Mouse (Mus musculus) left cerebral cortex, adult 18-20 months (tissue): ENCODE data around the gene Atp5g2. TPM values are rescaled to one million over a fixed set of nuclear protein-coding genes. Genes with fewer than 3 reads are reported as not detected.

Experiments
- DNase-seq, 2 experiments: peaks; one replicate each; pipeline ENCODE4 v3.0.0; 2021 to 2022; ENCODE audit warnings: low spot score in 2 of 2, mixed read lengths in 1 of 2
- long read RNA-seq, 2 experiments: library from polyadenylated mRNA; stranded (forward); transcript quantifications; one replicate each; pipeline ENCODE4 v2.0.0; 2021
- total RNA-seq, 2 experiments: library from RNA; stranded (reverse); gene quantifications; 2 replicates each; pipeline ENCODE4 v1.2.3; 2021

Atp5g2 gene
- total RNA-seq, result 10 to 100 TPM in 1 of 2 experiments, 1 to 10 TPM in 1; 7.8 to 11.6 TPM
- long read RNA-seq, experiment 1, transcript Atp5g2-202 (5 exons, 731 nt), result major isoform, 31 of 49 reads
- long read RNA-seq, experiment 1, partial matches to known transcripts, result 0 of 49 reads
- long read RNA-seq, experiment 1, other reads (novel, unspliced or antisense), result 17 of 49 reads
- long read RNA-seq, experiment 2, transcript Atp5g2-202 (5 exons, 731 nt), result major isoform, 21 of 47 reads
- long read RNA-seq, experiment 2, partial matches to known transcripts, result 1 of 47 reads
- long read RNA-seq, experiment 2, other reads (novel, unspliced or antisense), result 24 of 47 reads

DNA sequence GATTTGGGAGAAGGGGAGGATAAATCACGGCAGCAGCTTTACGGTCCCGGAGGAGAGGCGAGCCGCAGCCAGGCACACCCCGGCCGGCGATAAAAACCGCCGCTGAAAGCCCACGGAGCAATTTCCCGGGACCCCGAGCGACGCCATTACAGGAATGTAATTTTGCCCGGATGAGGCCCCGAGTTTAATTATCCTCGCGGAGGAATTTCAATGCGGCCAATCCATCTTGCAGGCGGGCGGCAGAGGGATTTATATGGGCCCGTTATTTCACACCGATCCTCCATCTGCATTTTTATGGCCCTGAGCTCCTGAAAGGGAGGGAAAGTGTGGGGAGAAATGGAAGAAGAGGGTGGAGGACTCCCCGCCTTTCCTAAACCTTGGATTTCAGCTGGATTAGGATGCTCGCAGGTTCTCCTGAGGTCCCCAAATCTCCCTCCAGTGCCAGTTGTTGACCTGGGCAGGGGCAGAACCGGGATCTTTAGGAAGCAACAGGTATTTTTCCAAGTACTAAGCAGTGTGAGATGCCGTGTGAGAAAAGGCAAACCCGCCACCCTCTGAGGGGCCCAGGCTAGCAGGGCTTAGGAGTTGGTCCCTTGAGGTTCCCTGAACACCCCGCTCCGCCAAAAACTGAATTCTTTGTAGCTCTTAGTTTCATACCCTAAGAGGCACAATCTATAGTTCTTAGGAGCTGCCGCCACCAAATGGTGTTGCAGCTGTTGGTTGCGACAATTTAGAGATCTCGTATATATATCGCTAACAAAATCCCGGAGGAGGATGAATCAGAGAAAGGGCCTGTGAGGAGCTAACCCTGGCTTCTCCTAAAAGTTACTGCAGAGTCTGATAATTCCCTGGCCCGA lies at the start of gene Atp5g2:
TSS of gene Atp5g2 (minus strand) at position 138 of the 857 bp plus-strand sequence.
- peak; percentile 23 to 35 for DNase-seq

- DNase-seq, result no peak
Measured at GRCm38 (mm10) chr15:102721016-102721898, 49.1 kb upstream of the Atp5g2 start.

GRCm38 (mm10) chr15:102716132-102716531 lies 44.0 kb upstream of the Atp5g2 start:
- DNase-seq, result no peak

DNA sequence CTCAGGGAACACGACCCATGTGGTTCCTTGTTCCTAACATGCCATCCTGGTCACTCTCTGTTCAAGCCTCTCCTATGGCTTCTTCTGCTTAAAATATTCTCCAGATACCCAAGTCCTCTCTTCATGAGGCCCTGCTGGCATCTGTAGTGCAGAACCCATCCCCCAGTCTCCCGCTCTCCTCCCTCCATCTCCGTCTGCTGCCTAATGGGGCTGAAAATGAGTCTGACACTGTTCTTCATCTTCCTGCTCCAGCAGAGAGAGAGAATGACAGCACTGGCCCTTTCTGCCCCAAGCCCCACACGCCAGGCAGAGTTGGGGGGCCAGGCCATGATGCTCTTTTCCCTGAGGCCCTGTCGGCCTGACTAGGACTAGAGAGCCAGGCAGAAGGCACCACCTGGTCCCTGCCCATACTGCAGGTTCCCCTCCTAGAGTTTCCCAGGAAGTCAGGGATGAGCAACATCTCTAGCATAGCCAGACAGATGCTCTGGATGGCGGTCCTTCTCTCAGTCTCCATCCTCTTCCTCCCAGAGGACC lies 35.7 kb upstream of the Atp5g2 start:
- DNase-seq, result no peak

- no peak for DNase-seq
Measured at GRCm38 (mm10) chr15:102705923-102706503, 33.9 kb upstream of the Atp5g2 start.

- DNase-seq, result no peak
Measured at GRCm38 (mm10) chr15:102705226-102705894, 33.2 kb upstream of the Atp5g2 start.

- no peak for DNase-seq
Measured at GRCm38 (mm10) chr15:102704806-102705205, 32.7 kb upstream of the Atp5g2 start.

GRCm38 (mm10) chr15:102702972-102703371 lies 30.8 kb upstream of the Atp5g2 start:
- no peak for DNase-seq

DNA sequence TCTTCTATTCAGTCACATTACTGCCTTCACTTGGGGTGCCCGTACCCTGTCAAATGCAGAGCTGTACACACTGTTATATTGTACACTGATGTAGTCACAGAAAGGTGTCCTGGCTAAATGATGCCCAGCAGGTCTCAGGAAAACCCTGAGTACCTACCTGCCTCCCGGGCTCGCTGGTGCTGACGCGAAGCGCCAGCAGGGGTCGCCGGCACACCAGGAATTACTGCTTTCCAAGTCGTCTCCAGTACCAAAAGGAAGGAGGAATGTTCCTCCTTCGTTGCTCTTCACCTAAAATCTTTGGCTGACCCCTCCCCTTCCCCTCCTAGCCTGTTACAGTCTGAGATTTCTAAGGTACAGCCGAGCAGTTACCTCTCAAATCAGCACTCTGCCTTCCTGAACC lies 26.0 kb upstream of the Atp5g2 start:
- DNase-seq, result peak; percentile 89 to 92

- DNase-seq, result no peak
Measured at GRCm38 (mm10) chr15:102696899-102697298, 24.7 kb upstream of the Atp5g2 start.

DNA sequence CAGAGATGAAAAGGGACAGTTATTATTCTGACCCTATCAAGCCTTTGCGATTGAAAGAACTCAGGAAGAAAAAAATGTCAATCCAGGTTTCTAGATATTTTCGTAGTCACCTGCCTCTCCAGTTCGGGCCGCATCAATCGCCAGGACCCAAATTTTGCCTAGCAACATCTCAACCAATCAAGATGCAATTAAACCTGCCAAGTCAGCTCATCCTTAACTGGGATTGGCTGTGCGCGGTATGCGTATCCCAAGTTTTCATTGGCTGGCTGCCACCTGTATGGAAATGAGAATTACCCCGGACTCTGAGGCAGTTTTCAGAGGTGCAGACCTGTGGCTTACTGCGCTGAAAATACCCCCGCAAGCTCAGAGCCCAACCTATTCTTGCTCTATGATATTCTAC lies 21.4 kb upstream of the Atp5g2 start:
- peak; percentile 81 for DNase-seq

- peak; percentile 65 to 69 for DNase-seq
Measured at GRCm38 (mm10) chr15:102692991-102693411, 20.8 kb upstream of the Atp5g2 start.

DNA sequence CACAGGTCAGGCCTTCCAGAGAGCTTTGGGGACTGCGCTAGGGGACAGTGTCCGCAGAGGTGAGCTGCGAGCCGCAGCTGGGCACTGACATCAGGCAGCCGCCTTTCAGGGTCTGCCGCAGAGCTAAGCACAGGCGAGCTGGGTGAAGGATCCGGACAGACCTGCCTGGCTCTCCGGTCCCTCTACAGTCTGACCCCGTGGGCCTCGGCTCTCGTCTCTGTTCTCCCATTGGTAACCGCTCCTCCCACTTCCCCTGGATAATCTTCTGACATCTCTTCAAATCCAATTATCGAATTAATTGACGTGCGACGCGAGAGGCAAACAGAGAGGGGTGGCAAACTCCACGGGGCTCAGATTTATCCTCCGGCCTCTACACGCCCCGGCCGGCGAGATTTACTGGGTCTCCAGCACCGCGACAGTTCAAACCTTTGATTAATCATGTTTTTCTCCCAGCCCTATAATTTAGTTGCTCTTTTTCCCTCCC lies 20.2 kb upstream of the Atp5g2 start:
- DNase-seq, result no peak

DNA sequence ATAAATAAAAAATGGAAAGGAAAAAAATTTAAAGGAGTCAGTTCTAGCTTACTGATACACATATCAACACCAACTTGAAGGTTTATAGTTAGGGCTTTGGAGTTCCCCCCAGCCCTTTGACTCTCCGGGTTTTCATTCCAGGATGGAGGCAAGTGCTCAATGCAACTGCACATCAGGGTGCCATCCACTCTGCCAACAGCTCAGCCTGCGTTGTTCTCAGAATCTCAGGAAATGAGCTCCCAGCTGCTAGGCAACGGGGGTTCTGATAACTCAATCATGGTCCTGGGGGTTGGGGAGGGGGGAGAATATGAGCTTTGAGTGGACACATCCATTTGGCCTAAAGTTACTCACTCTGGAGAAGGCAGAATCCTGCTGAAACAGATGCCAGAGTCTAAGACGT lies 13.6 kb upstream of the Atp5g2 start:
- no peak for DNase-seq

GRCm38 (mm10) chr15:102683670-102684069 lies 11.5 kb upstream of the Atp5g2 start:
- no peak for DNase-seq

DNA sequence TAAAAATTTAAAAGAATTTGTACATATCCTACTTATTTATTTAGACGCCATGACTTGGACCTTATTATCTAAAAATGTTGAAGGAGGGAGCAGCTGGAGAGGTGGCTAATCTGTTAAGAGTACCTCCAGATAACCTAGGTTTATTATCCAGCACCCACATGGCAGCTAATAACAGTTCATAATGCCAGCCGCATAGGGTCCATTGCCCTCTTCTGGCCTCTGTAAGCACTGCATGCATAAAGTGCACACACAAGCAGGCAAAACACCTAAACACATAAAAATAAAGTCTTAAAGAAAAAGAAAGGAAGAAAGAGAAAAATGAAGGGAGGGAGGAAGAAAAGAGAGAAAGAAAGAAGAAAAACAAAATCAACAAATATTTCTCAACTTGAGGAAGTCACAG lies 4.2 kb upstream of the Atp5g2 start:
- DNase-seq, result no peak

- DNase-seq, result peak; percentile 29 to 53
Measured at GRCm38 (mm10) chr15:102673548-102673947, 1.4 kb upstream of the Atp5g2 start.

DNA sequence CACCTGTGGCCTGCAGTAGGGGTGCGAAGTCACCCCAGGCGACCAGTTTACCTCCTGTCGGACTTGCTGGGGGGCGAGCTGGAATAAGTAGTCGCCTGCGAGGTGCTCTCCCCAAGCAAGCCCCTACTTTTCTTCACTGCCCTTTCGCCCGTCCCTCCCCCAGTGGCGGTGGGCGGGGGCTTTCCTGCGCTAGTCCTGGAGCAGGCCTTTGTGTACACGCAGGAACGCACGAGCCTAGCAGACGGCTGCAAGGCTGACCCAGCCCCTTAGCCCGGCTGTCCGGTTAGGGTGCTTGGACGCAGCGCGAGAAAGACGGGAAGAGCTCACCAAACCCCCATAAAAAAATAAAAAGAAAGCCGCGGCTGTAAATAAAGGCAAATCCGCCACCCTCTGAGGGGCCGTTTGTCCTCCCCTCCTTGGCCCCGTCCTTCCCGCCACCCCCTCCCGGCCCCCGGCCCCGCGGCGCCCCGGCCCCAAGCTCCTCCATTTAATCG lies 384 bp downstream of the Atp5g2 start:
- DNase-seq, result peak; percentile 64 to 71

GRCm38 (mm10) chr15:102670767-102671575 lies 1.2 kb downstream of the Atp5g2 start:
- peak; percentile 94 to 97 for DNase-seq
